Mouse (Mus musculus): ENCODE measurements around the gene Mdp1.

Mdp1 gene

DNA sequence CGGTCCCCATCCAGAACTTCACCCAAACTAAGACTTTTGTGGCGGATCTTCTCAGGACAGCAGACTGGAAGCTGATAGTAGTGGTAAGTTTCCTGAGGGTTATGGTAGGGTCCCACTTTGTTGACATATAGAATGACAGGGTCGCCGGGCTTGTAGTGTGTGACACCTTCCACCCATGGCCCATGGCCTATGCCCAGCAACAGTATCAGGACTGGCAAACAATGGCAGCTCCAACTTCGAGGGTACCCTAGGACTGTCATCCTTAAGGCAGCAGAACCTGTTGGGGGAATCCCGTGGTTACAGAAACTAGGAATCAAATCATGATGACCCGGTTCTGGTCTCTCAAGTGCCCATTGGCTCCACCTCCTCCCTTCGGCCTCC, 17.6 kb downstream of the Mdp1 start:
- DNase-seq (ENCODE audit: low spot score): no peak

DNA sequence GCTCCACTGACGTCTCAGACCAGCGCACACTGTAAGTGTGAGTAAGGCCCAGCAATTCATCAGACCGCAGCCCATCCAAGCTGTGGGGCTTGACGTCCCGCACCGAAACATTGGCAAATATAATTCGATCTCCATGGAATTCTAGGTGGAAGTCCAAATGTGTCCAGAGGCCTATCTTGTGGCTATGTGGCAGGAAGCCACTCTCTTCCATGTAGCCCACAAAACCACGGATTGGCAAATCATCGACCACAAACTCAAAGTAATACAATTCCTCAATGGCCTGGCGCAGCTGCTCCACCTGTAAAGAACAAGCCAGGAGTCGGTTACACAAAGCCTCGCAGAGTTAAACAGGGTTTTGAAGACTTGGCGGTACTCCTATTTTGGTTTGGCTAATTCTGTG, 19.0 kb downstream of the Mdp1 start:
- no peak for DNase-seq (ENCODE audit: low spot score)

DNA sequence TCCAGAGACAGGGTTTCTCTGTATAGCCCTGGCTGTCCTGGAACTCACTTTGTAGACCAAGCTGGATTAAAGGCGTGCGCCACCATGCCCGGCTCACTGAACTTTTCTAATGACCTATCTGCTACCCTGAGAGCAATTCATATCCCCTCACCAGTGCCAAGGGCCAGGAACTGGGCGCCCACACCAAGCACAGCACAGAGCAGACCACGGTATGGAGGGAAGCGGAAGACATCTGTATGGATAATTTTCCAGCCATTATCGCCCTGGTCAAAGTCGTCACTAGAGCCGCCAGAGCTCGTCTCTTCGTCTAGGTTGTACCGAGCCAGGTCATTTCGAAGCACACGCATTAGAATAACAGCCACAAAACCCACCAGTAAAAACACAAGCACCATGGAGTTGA, 19.5 kb downstream of the Mdp1 start:
- DNase-seq (ENCODE audit: low spot score): no peak

GRCm38 (mm10) chr14:55637795-55638194, 22.5 kb downstream of the Mdp1 start, which contains the start of gene Gm49378:
Gene Gm49378, minus strand, starts transcription at chr14:55637895.
- DNase-seq (ENCODE audit: low spot score): no peak

GRCm38 (mm10) chr14:55635523-55636007, 24.7 kb downstream of the Mdp1 start, which contains the start of gene Ipo4:
Gene Ipo4, minus strand, starts transcription at chr14:55635957.
- DNase-seq (ENCODE audit: low spot score): peak; percentile 60

- DNase-seq (ENCODE audit: low spot score): no peak
These were observed 25.3 kb downstream of the Mdp1 start for GRCm38 (mm10) chr14:55634874-55635522.

DNA sequence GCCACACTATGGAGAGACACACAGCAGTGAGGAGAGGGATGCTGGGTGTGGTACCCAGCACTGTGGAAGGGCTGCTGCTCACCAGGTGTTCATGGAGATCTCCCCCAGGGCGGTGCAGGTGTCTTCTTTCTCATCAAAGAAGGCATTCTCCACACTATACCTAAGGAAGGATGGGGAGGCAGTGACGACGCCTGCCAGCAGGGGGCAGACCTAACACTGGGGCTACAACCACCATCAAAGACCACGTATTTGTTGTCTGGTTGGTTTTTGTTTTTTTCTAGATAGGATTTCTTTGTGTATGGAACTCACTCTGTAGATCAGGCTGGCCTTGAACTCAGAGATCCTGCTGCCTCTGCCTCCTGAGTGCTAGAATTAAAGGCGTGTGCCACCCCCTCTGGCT, 31.0 kb downstream of the Mdp1 start:
- peak; percentile 56 for DNase-seq (ENCODE audit: low spot score)

DNA sequence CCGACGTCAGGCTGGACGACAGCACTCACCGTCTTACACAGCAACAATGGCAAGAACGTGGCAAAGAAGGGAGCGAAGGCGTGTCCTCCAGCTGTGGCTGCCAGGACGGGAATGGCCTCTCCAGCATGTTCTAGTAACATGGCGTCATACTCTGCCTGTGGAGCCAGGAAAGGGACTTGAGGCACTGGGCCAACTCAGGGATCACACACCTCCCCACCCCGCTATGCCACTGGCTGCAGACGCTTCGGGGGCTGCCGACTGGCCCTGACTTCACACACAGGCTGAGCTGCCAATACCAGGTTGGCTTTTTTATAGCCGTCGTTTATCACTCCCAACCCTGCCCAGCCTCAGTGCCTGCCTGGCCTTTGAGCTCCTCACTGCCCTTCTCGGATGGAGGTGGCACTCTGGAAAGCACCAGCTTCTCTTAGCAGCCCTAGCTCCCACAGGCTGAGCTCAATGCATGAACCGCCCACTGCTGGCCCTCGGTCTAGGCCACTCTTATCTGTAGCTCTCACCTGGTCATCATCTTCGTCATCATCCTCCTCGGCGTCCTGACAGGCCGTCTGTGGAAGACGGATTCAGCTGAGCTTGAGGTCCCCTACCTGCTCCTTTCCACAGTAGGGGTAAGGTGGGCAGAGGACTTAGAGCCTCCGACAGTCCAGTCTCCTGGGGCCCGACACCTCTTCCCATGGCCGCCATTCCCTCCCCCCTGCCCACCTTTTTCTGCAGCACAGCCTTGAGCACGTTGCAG, 32.1 kb downstream of the Mdp1 start:
- DNase-seq (ENCODE audit: low spot score): no peak

GRCm38 (mm10) chr14:55618486-55619195, 41.7 kb downstream of the Mdp1 start:
- peak; percentile 37 for DNase-seq (ENCODE audit: low spot score)

DNA sequence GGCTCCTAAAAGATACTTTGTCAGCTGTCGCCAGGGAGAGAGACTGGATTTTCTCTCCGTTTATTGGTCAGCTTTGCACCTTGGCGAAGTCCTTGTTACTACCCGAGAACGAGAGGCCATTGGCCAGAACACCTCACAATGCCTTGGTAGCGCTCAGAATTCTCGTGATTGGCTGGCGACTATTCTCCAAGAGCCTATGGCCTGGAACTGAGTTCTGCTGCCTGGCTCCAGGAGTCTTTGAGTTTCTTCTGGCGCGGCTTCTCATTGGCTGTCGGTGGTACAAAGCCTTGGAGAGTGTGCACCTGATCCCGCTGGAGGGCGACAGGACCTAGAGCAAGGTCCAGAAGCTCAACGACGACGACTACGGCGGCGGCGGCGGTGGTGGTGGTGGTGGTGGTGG, 42.5 kb downstream of the Mdp1 start, which contains the start of gene Rec8:
Rec8 (plus strand) TSS at position 216 of the 400 bp plus-strand sequence.
- DNase-seq (ENCODE audit: low spot score): no peak

GRCm38 (mm10) chr14:55616844-55617243, 43.5 kb downstream of the Mdp1 start:
- no peak for DNase-seq (ENCODE audit: low spot score)

DNA sequence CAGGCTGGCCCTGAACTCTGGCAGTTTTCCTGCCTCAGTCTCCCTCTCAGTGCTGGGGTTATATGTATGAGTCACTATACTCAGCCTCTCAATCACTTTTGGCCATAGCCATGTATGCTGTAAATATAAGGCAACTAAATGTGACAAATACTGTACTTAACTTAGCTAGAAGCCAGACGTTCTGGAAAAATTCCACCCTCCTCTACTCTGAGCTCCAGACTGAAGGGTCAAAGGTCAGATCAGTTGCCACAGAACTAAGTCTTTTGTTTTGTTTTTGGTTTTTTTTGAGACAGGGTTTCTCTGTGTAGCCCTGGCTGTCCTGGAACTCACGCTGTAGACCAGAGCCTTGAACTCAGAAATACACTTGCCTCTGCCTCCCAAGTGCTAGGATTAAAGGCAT, 44.4 kb downstream of the Mdp1 start:
- no peak for DNase-seq (ENCODE audit: low spot score)

DNA sequence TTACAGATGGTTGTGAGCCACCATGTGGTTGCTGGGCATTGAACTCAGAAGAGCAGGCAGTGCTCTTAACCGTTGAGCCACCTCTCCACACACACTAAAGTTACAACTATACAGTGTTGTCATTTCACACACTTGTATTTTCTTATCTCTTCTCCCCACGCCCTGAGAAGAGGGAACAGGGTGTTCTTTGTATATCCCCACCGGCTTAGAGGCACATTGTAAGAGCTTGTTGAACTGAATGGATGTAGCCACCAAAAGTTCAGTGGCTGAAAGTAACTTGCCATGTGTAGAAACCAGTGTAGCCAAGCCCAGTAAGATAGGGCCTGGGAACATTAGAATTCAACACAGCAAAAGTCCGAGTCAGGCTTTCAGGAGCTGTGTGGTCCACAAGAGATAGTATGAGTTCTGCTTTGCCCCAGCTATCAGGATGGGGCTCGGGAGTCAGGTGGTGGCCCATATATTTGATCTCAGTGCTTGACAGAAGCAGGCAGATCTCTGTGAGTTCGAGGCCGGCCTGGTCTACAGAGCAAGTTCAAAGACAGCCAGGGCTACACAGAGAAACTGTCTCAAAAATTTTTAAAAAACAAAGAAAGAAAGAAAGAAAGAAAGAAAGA, 45.6 kb downstream of the Mdp1 start:
- DNase-seq (ENCODE audit: low spot score): no peak

GRCm38 (mm10) chr14:55613346-55613745, 47.0 kb downstream of the Mdp1 start:
- no peak for DNase-seq (ENCODE audit: low spot score)

- no peak for DNase-seq (ENCODE audit: low spot score)
These were observed 52.0 kb downstream of the Mdp1 start for GRCm38 (mm10) chr14:55608339-55608738.

All from spleen, adult 12 weeks (tissue).